Mouse (Mus musculus) stomach, embryonic 16.5 days (tissue): ENCODE data around the gene Gm9958. TPM values are rescaled to one million over a fixed set of nuclear protein-coding genes. Genes with fewer than 3 reads are reported as not detected.

Source experiments
- ATAC-seq: fragments of 200-750 bp; cut with Nextera tagmentation; 2 replicates; pipeline ENCODE4 v1.8.0; 2017; ENCODE audit warnings: moderate number of reproducible peaks, moderate TSS enrichment; ENCODE audit not compliant: insufficient read depth, low FRiP score
- H3K27ac ChIP-seq: fragments of 300-500 bp; sonication (generic); 2 replicates; pipeline ENCODE4 v1.5.1; 2014; ENCODE audit warnings: low read length
- H3K27me3 ChIP-seq: fragments of 300-500 bp; sonication (generic); 2 replicates; pipeline ENCODE4 v1.6.1; 2014; ENCODE audit warnings: low read length, control low read depth, mixed read lengths; ENCODE audit not compliant: control insufficient read depth, insufficient read depth
- H3K36me3 ChIP-seq: fragments of 300-500 bp; sonication (generic); 2 replicates; pipeline ENCODE4 v1.6.1; 2014; ENCODE audit warnings: low read length; ENCODE audit not compliant: control insufficient read depth, insufficient read depth
- H3K4me1 ChIP-seq: fragments of 300-500 bp; sonication (generic); 2 replicates; pipeline ENCODE4 v1.6.1; 2014; ENCODE audit warnings: low read length, control low read depth, mixed read lengths; ENCODE audit not compliant: control insufficient read depth, insufficient read depth
- H3K4me2 ChIP-seq: fragments of 300-500 bp; sonication (generic); 2 replicates; pipeline ENCODE4 v1.6.1; 2014; ENCODE audit warnings: low read depth, low read length, mixed read lengths
- H3K4me3 ChIP-seq: fragments of 300-500 bp; sonication (generic); replicated peaks from 2 replicates; pipeline ENCODE4 v1.5.1; 2014; ENCODE audit warnings: mild to moderate bottlenecking, low read length
- H3K9ac ChIP-seq: fragments of 300-500 bp; sonication (generic); 2 replicates; pipeline ENCODE4 v1.6.1; 2014; ENCODE audit warnings: low read length
- H3K9me3 ChIP-seq: fragments of 300-500 bp; sonication (generic); replicated peaks from 2 replicates; pipeline ENCODE4 v1.6.1; 2016; ENCODE audit warnings: low read length, control low read depth; ENCODE audit not compliant: control insufficient read depth
- WGBS: fragments of 180-500 bp; shearing (Covaris S2); extraction: QIAGEN DNeasy Blood & Tissue Kit; methylation state at CpG from one replicate; pipeline ENCODE4 v1.1.7; 2014; 5-methylcytosine and 5-hydroxymethylcytosine counted together
- polyA plus RNA-seq: library from polyadenylated mRNA; unstranded; fragments of >200 nt; fragmentation: Nextera tagmentation; extraction: Ambion mirVana; gene quantifications from 2 replicates; pipeline ENCODE4 v1.2.1, GENCODE M21; 2015

Gm9958 gene
- polyA plus RNA-seq, 1 experiment from 2014 or later = 6.3 TPM

DNA sequence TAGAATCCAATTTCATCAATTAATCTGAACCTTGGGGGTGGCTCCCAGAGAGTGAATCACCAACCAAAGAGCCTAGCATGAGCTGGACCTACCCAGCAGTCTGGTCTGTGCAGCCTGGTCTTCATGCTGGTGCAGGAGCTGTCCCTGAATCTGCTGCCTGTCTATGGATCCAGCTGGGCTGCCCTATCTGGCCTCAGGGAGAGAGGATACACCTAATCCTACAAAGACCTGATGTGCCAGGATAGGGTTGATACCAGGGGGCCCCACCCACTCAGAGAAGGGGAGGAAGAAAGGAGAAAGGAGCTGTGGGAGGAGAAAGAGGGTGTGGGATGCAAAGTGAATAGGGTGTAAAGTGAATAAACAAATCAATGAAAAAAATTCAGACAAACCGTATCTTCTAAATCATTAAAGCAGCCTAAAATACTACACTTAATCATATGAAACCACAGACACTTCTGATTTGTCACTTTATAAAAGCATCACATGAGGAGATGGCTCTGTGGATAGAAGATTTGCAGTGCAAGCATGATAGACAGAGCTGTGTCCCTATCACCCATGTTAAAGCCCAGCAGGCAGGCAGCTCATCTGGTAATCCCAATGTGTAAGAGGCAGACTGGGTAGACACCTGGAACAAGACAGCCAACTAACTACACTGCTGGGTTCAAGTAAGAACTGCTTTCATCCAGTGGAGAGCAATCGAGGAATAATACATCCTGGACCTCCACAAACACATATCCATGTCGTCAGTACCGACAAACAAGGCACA, 13.3 kb upstream of the Gm9958 start:
- Histone ChIP-seq H3K27me3 (no peaks in the 10 kb centered on the region), H3K36me3 (0 out of 2 replicates have a peak, but pooled peaks cover 4% of the 10 kb centered on the region), H3K9me3 (no peaks in the 10 kb centered on the region), H3K9ac (no peak overlapping the region), H3K4me1 (no peaks in the 10 kb centered on the region), H3K4me3 (no peak overlapping the region), H3K27ac (no peak overlapping the region), H3K4me2 (no peak overlapping the region)
- WGBS = 83% methylated on average over 4 of the region's 4 CpGs
- ATAC-seq = no peak

DNA sequence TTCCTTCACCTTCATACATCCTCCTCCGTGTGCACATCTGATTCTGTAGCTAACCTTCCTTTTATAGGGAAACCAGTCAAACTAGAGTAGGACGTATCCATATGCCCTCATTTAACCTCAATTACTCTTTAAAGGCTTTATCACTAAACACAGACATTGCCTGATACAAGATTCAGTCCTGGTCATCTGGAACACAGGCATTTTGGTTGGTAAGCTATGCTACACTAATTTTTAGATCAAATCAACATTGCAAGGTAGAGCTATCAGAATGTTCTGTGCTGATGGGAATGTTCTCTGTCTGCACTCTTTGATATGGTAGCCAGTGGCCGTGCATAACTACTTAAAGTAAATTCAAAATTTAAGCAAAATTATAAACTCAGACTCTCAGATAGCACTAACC, 11.2 kb upstream of the Gm9958 start:
- Histone ChIP-seq H3K36me3 (0 out of 2 replicates have a peak, but pooled peaks cover 4% of the 10 kb centered on the region), H3K4me2 (no peak overlapping the region), H3K4me3 (no peak overlapping the region), H3K27me3 (no peaks in the 10 kb centered on the region), H3K27ac (no peak overlapping the region), H3K4me1 (no peaks in the 10 kb centered on the region), H3K9me3 (no peaks in the 10 kb centered on the region), H3K9ac (no peak overlapping the region)
- WGBS = 75% methylated on average over 3 of the region's 3 CpGs
- ATAC-seq = no peak

DNA sequence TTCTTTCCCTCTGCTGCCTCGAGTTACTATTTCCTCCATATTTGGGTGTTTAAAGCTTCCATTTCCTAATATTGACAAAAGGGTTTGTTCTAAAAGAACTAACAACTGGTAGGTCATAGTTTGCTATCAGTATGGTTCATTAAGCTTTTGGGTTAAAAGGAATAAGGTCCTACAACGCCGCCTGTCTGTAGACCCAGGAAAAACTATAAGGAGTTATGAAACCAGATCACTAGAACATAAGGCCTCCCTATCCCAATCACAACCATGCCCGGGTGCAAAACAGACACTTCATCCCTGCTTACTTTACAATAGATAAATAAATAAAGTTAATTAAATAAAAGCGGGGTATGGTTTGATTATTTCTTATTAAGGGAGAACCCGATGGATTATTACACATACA, 2.5 kb upstream of the Gm9958 start:
- WGBS = 2% methylated on average over 6 of the region's 6 CpGs
- H3K9ac ChIP-seq = peak overlapping the region; percentile 99
- H3K4me3 ChIP-seq = peak overlapping the region; percentile 97
- H3K27ac ChIP-seq = no peak overlapping the region
- peaks cover 4% of the 10 kb centered on the region; the same call in 1 of the 2 replicates for H3K4me1 ChIP-seq
- no peaks in the 10 kb centered on the region for H3K9me3 ChIP-seq
- H3K36me3 ChIP-seq = no peaks in the 10 kb centered on the region
- no peak for ATAC-seq
- H3K27me3 ChIP-seq = no peaks in the 10 kb centered on the region
- H3K4me2 ChIP-seq = peak overlapping the region; percentile 64

DNA sequence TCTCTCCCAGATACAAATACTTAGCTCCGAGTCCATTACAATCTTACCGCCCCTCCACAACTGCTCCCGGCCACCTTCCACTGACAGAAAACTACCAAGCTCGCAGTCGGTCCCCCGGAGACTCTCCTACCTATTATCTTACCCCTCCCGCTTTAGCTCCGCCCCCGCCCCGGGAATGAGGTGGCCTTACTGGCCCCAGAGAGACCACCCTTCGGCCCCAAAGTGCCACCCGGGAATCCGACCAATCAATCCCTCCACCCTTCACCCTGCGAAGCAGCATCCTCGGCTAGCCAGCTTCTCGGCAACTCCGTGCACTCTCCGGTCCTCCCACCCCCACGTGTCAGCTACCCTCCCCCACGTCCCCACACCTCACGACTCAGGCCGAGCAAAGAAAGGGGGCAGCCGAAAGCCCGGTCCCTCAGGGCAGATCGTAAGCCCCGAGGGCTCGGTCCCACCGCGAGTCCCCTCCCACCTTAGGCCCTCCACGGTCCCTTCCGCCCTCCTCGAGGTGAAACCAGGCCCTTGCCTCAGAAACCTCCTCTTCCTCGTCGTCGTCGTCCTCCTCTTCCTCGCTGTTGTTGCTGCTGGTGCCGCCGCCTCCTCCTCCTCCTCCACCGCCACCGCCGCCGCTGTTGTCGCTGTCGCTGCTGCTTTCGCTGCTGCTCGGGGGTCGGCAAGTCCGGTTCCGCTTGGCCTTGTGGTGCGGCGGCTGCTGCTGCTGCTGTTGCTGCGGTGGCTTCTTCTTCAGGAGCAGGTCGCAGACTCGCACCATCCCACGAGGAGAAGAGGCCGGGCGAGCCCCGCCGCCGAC, 1.7 kb upstream of the Gm9958 start:
- peak overlapping the region; percentile 100 for H3K27ac ChIP-seq
- no peaks in the 10 kb centered on the region for H3K36me3 ChIP-seq
- peak overlapping the region; percentile 97 for H3K4me3 ChIP-seq
- H3K4me2 ChIP-seq = peak overlapping the region; percentile 64
- H3K27me3 ChIP-seq = no peaks in the 10 kb centered on the region
- peak overlapping the region; percentile 99 for H3K9ac ChIP-seq
- peak; percentile 18; the same call in 1 of the 2 replicates for ATAC-seq
- WGBS = under 1% methylated on average over 59 of the region's 61 CpGs
- H3K9me3 ChIP-seq = no peaks in the 10 kb centered on the region
- H3K4me1 ChIP-seq = peaks cover 4% of the 10 kb centered on the region; the same call in 1 of the 2 replicates

DNA sequence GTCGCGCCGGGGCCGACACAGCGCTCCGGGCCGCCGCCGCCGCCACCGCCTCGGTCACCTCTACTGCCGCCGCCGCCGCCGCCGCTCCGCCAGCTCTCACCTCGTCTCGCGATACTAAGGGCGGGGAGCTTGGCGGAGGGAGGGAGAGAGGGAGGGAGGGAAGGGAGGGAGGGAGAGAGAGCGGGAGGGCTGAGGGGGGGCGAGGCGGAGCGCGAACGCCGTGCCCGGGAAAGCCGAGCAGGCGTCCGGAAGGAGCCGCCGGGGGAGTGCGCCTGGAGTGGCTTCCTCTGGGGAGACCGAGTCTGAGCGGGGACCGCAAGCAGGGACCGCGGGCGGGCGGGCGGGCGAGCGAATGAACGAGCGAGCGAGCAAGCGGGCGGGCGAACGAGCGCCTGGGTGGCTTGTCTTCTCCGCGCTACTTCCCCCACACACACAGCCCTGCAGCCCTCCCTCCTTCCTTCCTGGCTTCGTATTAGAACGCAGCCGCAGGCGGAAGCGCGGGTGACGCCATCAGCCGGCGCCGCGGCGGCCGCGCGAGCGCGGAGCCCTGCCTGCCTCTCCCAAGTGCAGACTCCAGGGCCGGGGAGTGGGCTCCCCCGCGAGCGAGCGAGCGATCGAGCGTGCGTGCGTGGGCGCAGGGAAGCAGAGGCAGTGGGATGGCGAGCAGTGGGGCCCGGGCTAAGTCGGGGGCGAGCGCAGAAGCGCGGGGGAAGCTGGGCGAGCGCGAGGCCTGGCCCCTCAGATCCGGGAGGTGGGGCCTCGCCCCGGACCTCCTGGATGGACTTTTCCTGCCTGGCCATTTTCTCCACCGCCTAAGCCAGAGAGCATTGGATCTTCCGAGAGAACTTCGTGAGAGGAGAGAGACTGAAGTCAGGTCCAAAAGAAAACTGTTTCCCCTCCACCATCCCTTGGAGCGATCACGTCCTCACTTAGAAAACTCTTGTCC, 610 bp upstream of the Gm9958 start, which contains the start of gene Ankrd17:
Ankrd17 (minus strand) TSS at position 457 of the 946 bp plus-strand sequence.
- Histone ChIP-seq H3K36me3 (no peaks in the 10 kb centered on the region), H3K9ac (peak within 1 kb of the TSS; percentile 99), H3K27me3 (no peaks in the 10 kb centered on the region), H3K4me1 (peaks cover 4% of the 10 kb centered on the region; the same call in 1 of the 2 replicates), H3K4me3 (peak within 1 kb of the TSS; percentile 97), H3K9me3 (no peaks in the 10 kb centered on the region; the same call in 1 of the 2 replicates), H3K27ac (peak within 1 kb of the TSS; percentile 100), H3K4me2 (peak within 1 kb of the TSS; percentile 82)
- peak; percentile 94 for ATAC-seq
- under 1% methylated on average over 88 of the region's 104 CpGs for WGBS

GRCm38 (mm10) chr5:90370401-90370800, 3.4 kb downstream of the Gm9958 start:
- Histone ChIP-seq H3K27ac (no peak overlapping the region), H3K4me2 (no peak overlapping the region), H3K36me3 (no peaks in the 10 kb centered on the region), H3K4me3 (no peak overlapping the region), H3K4me1 (no peaks in the 10 kb centered on the region), H3K9me3 (no peaks in the 10 kb centered on the region; the same call in 1 of the 2 replicates), H3K9ac (no peak overlapping the region), H3K27me3 (no peaks in the 10 kb centered on the region)
- 84% methylated on average over 5 of the region's 5 CpGs for WGBS
- no peak for ATAC-seq

DNA sequence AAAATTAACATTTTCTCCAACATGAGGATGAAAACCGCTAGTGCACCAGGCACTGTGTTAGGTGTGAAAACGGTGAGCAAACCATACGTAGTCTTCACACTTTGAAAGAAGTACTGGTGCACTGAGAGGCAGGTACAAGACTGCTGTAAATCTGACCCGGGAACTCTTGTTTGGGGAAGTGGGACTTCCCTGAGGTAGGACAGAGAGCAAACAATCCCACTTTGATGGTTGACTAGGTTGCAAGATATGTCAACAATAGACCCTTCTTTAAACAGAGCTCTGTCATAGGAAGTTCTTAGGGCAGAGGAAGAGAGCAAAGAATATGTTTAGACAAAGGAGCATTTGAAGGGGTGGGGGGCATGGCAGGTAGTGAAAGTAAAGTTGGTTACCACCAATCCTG, 6.7 kb downstream of the Gm9958 start:
- H3K9ac ChIP-seq = no peak overlapping the region
- no peaks in the 10 kb centered on the region for H3K4me1 ChIP-seq
- no peak for ATAC-seq
- H3K4me2 ChIP-seq = no peak overlapping the region
- 77% methylated on average over 4 of the region's 4 CpGs for WGBS
- no peaks in the 10 kb centered on the region for H3K27me3 ChIP-seq
- H3K9me3 ChIP-seq = no peaks in the 10 kb centered on the region; the same call in 1 of the 2 replicates
- no peaks in the 10 kb centered on the region for H3K36me3 ChIP-seq
- H3K4me3 ChIP-seq = no peak overlapping the region
- no peak overlapping the region for H3K27ac ChIP-seq

- Histone ChIP-seq H3K36me3 (no peaks in the 10 kb centered on the region), H3K4me1 (no peaks in the 10 kb centered on the region), H3K4me2 (no peak overlapping the region), H3K27me3 (no peaks in the 10 kb centered on the region), H3K9me3 (no peaks in the 10 kb centered on the region), H3K4me3 (no peak overlapping the region), H3K27ac (no peak overlapping the region), H3K9ac (no peak overlapping the region)
- 0 out of 2 replicates have a peak, but pooled peaks have one; percentile 33 for ATAC-seq
- WGBS = 53% methylated on average over 4 of the region's 4 CpGs
Measured at GRCm38 (mm10) chr5:90381458-90381857, 14.5 kb downstream of the Gm9958 start.
